Mouse (Mus musculus): Measurements from ENCODE around the gene Olfr654.

Gene Olfr654

DNA sequence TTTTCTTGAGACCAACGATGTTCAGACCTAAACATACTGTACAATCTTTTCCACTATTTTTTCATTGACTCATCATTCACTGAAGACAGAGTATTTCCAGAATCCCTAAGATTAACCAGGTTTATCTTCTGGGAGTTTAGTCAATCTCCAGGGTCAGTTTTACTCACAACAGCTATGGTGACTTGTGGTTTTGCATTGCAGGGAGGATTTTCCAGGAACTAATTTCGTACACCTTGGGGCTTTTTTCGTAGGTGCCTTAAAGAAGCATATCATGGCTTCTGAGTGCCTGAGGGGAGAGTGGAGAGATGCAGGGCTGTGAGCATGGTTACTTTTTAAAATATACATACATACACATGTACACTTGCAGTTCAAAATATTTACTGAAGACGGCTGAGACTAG, at the start of gene Olfr654:
Gene Olfr654 (plus strand): TSS at position 301 of the 400 bp plus-strand sequence.
- no peak for DNase-seq (ENCODE audit: low spot score in 2 of 2)

DNA sequence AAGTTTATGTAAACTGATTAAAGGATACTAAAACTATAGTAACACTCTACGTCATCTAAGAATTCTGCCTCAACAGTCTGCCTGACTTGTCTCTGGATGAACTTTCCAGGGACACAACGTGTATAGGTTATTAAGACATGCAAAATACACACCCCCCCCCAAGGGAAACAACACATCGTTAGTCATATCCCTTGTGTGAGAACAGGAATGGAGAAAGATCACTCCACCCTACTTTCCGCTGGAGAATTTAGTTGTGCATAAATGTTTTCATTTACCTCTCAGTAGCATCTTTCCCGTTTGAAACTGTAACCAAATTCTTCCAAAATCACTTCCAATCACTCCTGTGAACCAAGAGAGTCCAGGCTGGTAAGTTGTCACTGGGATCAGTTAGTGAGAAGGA, 37.0 kb upstream of the Olfr654 start, which contains the start of gene Olfr651:
Gene Olfr651 (plus strand): TSS at position 301 of the 400 bp plus-strand sequence.
- no peak for DNase-seq (ENCODE audit: low spot score in 2 of 2)

DNA sequence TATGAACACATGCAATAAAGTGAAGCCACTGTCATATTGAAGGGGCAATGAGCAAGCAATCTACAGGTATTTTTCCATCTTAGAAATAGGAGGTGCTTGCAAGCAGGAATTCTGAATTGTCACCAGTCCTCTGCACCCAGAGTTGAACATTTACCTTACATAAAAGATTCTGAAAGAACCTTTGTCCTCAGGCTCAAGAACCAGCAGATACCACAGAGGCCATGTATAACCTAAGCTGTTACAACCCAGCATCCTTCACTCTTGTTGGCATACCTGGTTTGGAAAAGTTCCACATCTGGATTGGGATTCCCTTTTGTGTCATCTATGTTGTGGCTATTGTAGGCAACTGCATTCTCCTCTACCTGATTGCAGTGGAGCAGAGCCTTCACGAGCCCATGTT, 34.1 kb upstream of the Olfr654 start:
- DNase-seq (ENCODE audit: low spot score in 2 of 2), result no peak

DNA sequence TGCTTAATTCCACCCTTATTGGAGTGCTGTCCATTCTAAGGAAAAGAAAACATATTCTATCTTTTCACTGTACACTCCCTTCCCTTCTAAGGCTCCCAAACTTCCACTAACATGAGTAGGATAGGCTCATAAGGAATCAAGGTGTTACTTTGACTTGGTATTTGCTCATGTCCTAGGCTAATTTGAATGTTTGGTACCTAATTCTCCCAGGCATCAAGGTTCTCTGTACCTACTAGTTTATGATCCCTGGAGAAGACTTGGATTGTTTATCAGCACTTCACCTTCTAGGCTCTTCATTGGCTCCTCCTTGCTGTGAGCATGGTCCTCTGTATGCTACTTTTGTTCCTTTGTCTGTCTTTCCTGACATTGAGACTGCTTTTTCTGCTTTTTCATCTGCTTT, 26.2 kb upstream of the Olfr654 start, which contains the start of gene Olfr652:
Gene Olfr652 (plus strand): TSS at position 301 of the 400 bp plus-strand sequence.
- DNase-seq (ENCODE audit: low spot score in 2 of 2), result no peak

DNA sequence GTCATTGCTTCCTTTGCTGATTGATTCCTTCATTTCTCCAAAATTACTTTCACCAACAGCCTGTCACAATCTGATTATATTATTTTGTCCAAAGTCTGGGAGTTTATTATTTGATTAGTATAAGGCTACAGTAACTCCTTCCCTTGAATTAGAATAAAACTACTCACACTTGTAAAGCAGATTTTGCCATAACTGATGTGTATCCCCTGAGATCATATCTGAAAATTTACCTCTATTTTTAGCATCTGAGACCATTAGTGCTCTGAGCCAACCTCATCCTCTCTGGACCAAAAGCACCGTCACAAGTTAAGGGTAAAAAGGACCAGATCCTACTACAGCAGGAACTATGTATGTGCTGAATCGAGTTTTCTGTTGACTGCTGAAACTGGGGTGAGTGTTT, 9.8 kb upstream of the Olfr654 start, which contains the start of gene Olfr653:
Gene Olfr653 (plus strand): TSS at position 301 of the 400 bp plus-strand sequence.
- no peak for DNase-seq (ENCODE audit: low spot score in 2 of 2)

DNA sequence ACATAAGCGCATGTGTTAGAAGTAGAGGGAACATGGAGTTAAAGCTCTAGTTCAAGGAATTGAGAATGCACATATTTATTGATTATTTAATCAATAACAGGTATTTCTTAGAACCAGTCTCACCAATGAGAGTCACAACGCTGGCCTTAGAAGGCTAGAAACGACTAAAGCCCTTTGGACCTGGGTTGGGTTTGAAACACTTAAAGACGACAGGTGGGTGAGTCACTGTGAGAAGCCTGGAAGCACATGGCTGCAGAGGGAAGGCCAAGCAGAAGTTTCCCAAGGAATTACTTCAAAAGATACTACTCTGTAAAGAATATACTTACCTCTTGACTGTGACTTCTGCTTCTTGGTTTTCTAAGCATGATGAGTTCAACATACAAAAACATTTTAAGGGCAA, 6.0 kb upstream of the Olfr654 start:
- DNase-seq (ENCODE audit: low spot score in 2 of 2), result no peak

DNA sequence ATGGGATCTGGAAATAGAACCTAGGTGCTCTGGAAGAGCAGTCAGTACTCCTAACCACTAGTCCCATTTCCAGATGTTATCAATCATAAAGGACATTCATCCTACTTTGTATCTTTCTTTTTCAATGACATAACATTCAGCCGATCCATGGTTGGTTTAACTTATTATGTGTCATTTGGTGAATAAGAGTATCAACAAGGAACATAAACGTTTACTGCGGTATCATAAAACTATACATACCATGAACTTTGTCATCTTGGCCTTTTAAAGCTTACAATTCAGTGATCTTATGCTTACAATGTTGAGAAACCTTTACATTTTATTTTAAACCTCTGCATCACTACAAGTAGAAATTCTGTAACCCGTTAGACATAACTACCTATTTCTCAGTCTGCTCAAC, 5.4 kb upstream of the Olfr654 start:
- no peak for DNase-seq (ENCODE audit: low spot score in 2 of 2)

DNA sequence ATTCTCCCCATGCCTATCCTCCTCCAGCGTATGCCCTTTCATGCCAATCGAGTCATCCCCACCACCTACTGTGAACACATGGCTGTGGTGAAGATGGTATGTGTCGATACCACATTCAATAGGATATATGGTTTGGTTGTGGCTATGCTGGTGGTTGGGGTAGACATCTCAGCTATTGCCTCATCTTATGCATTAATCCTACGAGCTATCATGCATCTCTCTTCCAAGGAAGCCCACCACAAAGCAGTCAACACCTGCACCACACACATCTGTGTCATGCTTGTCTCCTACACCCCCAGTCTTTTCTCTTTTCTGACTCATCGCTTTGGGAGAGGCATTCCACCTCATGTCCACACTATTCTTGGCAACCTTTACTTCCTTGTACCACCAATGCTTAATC, 1.4 kb downstream of the Olfr654 start:
- no peak for DNase-seq (ENCODE audit: low spot score in 2 of 2)

DNA sequence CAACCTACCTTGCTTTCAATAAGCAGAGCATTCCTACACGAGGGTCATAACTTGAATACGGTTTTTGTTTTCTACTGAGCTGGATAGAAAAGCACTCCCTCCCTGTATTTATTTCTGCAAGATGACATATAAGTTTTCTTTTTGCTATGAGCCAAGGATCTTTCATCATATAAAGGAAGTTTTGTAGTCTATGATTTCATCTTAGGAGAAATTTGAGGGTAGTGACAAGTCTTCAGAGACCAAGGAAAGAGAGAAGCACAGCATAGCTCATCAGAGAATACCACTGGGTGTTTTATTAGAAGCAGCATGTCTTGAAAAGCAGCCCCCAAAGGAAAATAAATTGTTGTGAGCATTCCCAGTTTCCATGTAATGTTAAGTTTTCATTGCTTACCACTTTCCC, 14.9 kb downstream of the Olfr654 start, which contains the start of gene Olfr655:
Gene Olfr655 (minus strand): TSS at position 101 of the 400 bp plus-strand sequence.
- DNase-seq (ENCODE audit: low spot score in 2 of 2), result no peak

DNA sequence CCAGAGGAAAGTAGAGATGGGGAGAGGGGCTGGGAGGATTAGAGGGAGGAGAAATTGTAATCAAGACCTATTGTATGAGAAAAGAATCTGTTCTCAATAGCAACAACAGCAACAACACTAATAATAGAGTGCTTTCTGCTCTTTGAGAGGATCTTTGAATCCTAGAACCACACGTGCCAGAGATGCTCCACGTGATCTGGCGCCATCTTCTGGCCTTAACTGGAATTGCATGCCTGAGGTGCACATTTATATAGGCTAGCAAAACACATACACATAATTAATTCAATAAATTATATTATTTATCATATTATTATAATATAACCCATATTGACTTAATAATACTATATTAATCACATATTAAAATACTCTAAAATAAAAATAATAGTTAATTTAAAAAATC, 16.3 kb downstream of the Olfr654 start:
- peak; percentile 1 to 15 for DNase-seq (ENCODE audit: low spot score in 2 of 2)

DNA sequence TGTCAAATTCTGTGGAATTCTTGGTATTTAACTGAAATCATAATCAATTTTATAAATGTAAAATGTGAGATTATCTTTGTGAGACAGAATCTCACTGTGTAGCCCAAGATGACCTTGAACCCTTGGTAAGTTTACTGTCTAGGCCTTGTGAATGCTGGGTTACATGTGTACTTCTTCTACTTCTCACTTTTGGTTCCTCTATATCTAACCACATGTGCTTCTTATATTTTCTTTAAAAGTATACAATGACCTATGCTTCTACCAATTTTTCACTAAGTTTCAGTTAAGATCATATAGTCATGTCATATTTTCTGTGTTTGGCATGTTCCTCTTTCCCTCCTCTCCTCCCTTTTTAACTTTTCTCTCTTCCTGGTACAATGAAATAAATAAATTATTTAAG, 17.9 kb downstream of the Olfr654 start:
- no peak for DNase-seq (ENCODE audit: low spot score in 2 of 2)

DNA sequence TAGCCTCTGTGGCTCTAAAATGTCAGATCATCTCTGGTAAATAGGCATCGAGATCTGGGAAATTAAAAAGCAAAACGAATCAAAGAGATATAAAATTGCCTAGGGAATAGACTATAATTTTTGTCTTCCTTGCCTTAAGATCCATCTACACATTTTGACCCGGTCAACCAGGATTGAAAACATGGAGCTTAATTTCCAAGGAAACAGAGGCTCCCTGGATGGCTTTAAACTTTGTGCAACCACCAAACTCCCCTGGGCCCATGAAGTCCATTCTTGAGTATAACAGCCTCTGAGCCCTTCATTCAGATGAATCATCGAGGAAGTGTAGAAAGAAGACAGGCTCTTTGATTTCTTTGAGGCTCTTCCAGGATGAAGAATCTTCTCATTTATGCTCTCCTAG, 26.8 kb downstream of the Olfr654 start, which contains the start of gene Olfr656:
Gene Olfr656 (plus strand): TSS at position 301 of the 400 bp plus-strand sequence.
- no peak for DNase-seq (ENCODE audit: low spot score in 2 of 2)

DNA sequence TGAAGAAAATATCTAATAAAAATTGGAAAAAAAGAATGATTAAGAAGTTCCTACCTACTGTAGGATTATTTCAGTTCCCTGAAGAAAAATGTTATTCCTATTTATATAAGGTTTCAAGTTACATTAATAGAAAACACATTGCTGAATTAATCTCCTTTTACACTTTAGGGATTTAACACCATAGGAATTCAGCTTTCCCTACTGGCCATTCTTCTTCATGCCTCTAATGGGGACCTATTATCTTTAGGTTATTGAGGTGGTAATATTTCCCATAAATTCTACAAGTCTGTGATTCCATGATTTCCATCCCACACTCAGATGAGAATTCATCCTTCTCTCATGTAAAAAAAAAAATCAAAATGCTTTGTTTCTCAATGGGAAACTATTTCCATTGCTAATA, 37.7 kb downstream of the Olfr654 start, which contains the start of gene Olfr657:
Gene Olfr657 (plus strand): TSS at position 301 of the 400 bp plus-strand sequence.
- DNase-seq (ENCODE audit: low spot score in 2 of 2), result no peak

Data from urinary bladder, postnatal 36 days (tissue).